Mouse (Mus musculus): ENCODE measurements around the gene Pou2f1. TPM values are rescaled to one million over a fixed set of nuclear protein-coding genes. Genes with fewer than 3 reads are reported as not detected.
A peak's percentile ranks its signal among the peaks of the same experiment; 100 is the strongest.
"Not testable (repeated sequence)": the region's sequence is repeated elsewhere in the genome, so short reads cannot be mapped to it uniquely, and the experiment has no call there.

The Pou2f1 gene
- total RNA-seq, 2 experiments from 2014 or later, result 7.7 to 8.3 TPM

- peak; percentile 94 for DNase-seq (ENCODE audit: low spot score)
Observed at GRCm38 (mm10) chr1:166003181-166004022, 924 bp upstream of the Pou2f1 start.

DNA sequence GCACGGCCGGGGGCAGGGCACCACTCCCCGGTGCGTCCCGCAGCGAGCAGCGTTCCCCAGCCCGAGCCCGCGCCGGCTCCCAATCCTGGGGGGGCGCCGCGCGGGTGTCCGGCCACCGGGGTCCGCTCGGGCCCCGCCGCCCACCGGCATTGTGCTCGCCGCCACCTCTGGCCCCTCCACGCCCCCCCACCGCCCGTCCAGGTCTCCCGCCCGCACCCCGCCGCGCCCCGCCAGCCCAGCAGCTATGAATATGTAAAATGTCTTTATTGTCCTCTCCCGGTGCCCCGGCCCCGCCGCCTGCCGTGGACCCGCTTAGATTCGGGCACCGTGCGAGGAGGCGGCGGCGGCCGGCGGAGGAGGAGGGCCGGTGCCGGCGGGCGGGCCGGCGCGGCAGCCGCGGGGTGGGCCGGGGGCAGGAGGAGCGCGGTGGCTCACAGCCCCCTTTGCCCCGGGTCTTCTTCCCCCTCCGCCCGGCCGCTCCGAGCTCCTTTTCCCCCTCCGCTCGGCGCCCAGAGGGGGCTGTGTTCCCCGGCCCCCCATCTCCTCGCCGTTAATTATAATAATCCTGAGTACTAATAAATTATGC, 481 bp downstream of the Pou2f1 start:
- DNase-seq (ENCODE audit: low spot score), result no peak

DNA sequence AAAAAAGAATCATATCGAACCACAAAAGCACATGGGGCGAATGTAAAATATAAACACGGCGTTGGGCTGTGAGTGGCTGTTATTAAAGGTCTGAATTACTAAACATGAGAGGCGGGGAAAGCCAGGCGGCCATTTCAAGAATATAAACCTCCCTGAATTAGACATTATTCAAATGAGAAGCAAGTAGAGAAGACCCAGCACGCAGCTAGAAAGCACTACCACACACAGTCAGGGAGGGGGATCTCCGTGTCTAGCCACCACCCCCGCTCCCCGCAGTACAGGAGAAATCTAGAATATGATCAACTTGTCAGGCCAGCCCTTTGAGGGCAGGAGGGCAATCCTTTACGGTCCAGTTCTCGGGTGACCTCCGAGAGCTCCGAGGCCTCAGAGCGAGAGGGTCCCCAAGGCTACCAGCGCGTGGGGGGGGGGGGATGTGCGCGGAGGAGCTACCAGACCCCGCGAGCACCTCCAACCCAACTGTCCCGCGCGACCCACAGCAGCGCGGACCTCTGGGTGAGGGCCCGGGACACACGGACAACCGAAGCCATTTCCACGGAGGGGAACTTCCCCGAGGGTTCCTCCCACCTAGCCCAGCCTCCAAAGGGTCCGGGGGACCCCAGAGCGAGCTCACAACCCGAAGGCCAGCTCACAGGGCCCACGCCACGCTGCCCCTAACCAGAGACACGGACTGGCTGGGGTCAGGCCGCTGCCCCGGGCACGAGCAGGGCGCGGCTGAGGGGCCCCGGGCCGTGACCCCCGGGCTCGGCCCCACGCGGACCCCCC, 1.2 kb downstream of the Pou2f1 start:
- peak; percentile 31 for DNase-seq (ENCODE audit: low spot score)

GRCm38 (mm10) chr1:166000601-166001120, 1.8 kb downstream of the Pou2f1 start:
- DNase-seq (ENCODE audit: low spot score), result peak; percentile 15

DNA sequence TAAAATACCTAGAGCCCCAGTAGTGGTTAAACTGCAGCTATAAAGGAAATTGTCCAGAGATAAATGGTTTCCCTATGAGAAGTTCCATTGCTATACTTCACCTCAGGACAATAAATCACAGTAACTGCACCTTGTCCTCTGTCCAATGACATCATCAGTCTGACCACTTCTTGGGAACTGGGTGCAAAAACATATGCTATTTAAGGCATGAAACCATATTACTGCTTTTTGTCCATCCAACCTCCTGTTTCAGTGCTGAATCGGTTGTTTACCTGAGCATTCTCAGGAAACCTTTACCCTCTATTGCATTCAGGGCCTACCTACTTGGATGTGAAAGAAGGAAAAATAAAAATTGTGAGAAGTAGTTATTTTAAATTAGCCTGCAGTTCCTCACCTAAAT, 2.8 kb downstream of the Pou2f1 start:
- DNase-seq (ENCODE audit: low spot score), result no peak

DNA sequence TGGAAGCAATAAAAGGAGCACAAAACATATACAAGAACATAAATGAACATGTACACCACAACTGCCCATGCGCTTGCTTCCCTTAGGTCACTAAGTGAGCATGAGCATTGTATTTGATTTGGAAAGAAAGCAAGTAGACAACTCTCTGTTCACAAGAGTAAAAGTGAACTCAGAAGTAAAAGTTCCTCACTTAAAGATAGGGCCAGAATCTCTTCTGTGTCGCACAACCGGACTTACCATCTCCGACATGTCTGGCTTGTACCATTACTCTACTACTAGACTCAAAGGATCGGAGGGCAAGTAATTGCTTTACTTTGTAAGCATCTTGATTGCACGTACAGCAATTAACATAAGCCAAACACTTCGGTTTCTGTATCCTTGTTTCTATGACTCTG, 6.8 kb downstream of the Pou2f1 start:
- no peak for DNase-seq (ENCODE audit: low spot score)

DNA sequence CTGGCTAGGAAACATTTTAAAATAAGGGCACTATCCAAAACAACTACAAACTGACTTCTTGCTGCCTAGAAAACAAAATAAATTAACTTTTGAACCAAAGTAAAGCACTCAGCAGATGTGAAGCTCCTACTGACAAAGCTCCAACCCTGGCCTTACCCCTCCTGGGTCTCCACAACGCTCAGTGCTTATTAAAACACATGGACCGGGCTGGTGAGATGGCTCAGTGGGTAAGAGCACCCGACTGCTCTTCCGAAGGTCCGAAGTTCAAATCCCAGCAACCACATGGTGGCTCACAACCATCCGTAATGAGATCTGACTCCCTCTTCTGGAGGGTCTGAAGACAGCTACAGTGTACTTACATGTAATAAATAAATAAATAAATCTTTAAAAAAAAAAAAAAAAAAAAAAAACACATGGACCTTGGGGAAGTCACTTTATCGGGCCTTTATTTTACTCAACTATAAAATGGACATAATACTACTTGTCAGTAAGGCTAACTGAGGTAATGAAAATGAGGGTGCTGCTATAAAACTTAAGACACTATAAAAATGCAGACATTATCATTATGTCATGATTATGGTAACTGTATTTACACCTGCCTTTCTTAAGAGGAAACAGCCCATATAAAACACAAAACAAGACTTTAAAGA, 7.3 kb downstream of the Pou2f1 start:
- not testable (repeated sequence) for DNase-seq (ENCODE audit: low spot score)

- DNase-seq (ENCODE audit: low spot score), result no peak
Observed at GRCm38 (mm10) chr1:165994279-165994678, 8.2 kb downstream of the Pou2f1 start.

- DNase-seq (ENCODE audit: low spot score), result no peak
Observed at GRCm38 (mm10) chr1:165993270-165994156, 9.0 kb downstream of the Pou2f1 start.

DNA sequence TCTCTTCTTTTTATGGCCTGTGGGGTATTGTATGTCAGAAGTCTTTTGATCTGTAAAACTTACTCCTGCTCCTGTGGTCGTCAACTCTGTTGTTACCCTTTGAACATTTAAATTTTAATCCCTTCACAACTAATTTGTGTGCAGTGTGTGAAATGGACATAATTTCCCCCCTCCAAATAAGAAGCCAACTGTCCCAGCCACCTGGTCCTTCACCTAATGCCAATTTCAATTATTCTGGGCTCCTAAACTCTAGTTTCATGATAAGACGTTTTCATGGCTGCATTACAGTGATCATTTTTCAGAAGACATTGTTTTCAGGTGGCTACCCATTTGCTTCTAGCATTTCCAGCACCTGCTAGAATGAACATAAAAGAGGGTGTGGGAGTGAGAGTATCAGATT, 13.9 kb downstream of the Pou2f1 start:
- DNase-seq (ENCODE audit: low spot score), result no peak

- no peak for DNase-seq (ENCODE audit: low spot score)
Observed at GRCm38 (mm10) chr1:165988072-165988471, 14.4 kb downstream of the Pou2f1 start.

DNA sequence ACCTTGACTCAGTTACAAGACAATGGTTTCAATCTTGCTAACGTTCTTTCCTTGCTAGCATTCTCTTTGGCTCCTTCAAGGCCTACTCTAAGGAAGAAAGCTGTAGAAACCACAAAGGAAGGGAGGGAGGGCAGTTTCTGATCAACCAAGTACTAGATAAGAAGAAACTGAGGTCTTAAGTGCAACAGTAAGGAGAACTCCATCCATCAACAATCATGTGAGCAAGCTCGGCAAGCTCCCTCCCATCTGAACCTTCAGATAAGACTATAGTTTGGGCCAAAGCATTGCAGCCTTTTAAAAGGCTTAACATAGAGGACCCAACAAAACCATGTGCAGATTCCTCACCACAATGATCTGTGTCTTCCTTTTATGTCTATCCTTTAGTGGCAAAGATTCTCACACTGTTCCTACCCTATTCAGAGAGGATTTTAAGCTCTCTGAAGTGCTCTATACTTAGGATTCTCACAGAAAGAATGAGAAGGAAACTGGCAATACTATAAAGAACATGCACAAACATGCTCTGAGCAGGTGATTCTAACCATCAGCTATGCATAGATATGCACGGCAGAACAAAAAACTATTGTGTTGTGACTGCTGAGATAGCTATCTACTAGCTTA, 16.6 kb downstream of the Pou2f1 start:
- no peak for DNase-seq (ENCODE audit: low spot score)

- DNase-seq (ENCODE audit: low spot score), result no peak
Observed at GRCm38 (mm10) chr1:165985186-165985585, 17.3 kb downstream of the Pou2f1 start.

DNA sequence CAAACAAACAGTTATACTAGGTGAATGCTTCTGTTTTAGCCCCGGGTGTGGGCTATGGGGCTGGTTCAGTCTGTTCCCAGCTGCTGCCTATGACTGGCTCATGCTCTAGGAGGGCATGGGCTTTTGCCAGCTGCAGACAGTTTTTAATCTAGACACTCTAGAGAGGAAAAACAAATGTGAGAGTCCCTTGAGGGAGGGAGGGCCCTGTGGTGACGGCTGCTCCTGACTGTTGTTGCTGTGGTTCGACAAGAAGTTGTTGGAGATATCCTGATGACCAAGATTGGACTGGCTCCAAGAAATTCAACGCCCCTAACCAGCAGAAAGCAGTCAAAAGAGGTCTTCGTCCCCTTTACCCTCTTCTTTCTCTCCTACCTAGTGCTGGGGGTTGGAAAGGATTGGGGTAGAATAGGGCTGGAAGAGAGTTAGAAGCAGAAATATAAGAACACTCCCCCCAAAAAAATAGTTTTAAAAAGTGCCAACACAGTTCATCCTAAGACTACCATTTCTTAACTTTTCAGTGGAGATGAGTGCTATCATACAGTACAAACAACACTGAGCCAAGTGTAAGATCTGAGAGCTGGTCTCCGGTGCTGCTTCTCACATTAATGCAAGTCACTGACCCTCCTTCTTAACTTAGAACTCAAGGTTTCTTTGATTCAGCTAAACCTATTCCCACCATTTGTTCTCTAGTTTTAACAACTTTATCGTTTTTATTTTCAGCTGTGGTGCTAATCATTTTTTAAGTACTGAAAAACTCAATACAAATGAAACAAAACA, 25.6 kb downstream of the Pou2f1 start:
- peak; percentile 11 for DNase-seq (ENCODE audit: low spot score)

DNA sequence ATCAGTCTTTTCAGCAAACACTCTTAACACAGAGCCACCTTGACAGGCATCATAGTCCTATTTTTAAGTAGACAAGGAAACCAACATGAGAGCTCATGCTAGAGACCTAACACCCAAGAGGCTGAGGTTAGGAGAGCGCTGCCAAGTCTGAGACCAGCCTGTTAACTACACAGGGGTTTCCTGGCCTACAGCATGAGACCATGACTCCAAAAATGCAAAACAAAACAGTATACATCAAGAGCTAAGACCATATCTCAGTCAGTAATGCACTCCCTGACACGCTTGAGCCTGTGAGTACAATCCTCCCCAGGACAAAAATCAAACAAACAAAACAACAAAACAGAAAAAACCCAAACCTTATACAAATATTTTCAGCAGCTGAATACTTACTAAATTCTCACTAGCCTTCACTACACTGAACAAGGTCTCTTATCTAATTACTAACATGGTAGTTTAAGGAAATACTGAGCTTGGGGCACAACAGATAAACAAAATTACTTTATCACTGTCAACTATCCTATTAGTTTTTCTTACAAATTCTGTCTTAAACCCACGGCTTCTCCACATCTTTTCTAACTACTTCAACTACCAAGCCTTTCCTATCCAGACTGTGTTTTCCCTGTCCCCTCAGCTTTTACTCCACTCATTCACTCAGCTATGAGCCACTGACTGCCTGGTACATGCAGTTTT, 33.3 kb downstream of the Pou2f1 start:
- no peak for DNase-seq (ENCODE audit: low spot score)

DNA sequence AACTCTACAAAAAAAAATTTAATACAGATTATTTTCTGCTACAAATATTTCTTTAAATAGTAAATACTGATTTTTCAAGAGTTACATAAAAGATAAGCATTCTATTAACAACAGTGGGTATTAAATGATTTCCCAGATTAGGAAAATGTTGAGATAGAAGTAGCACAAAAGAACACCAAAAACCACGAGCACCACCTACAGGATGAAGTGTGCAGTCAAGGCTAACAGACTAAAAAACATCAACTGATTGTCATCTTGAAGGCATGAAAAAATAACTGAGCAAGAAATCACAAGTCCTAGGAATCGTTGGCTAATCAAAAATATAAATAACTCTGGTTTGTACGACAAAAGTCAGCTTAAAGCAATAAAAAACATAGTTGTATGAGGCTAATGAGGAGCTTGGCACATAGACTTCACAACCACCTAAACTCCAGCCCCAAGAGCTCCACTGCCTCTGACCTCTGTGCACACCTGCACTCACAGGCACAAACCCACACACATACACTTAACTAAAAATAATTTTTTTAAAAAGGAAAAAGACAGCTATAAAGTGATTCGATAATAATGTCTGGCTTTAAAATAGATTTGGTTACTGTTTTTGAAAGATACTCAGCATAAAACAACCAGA, 35.3 kb downstream of the Pou2f1 start:
- peak; percentile 51 for DNase-seq (ENCODE audit: low spot score)

DNA sequence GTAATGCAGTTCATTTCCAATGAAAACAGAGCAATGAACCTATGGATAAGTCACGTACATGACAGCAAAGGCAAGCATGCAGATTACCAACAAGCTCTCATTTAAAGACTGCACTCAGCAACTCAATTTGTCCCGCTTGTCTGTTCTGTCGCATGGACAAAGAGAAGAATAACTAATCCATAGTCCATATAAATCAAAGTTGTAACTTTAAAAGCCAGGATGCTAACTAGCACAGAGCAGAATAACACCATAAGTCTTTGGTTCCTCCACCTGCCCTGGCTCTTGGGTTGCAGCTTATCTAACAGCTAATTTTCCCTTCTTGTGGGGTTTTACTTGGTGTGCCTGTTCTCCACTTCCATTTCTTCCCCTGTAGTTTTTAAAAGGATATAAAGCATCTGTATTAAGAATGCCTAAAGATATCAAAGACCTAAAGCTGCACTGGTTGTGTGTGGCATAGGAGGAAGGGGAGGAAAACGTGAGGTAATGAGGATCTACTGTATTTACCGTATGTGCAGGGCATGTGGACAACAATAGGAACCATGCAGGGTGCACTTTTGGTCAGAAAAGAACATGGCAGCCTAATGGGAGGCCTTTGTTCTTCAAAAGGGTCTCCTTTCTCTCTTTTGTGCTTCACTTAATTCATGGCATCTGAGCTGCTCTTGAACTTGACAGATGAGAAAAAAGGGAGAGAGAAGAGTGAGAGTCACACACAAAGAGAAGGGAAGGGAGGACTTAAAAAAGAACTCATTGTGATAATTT, 36.1 kb downstream of the Pou2f1 start:
- no peak for DNase-seq (ENCODE audit: low spot score)

Data from gastrocnemius, adult 18-20 months (tissue).